Mouse (Mus musculus): Measurements from ENCODE around the gene Abl1.
A peak's percentile ranks its signal among the peaks of the same experiment; 100 is the strongest.

Gene Abl1

DNA sequence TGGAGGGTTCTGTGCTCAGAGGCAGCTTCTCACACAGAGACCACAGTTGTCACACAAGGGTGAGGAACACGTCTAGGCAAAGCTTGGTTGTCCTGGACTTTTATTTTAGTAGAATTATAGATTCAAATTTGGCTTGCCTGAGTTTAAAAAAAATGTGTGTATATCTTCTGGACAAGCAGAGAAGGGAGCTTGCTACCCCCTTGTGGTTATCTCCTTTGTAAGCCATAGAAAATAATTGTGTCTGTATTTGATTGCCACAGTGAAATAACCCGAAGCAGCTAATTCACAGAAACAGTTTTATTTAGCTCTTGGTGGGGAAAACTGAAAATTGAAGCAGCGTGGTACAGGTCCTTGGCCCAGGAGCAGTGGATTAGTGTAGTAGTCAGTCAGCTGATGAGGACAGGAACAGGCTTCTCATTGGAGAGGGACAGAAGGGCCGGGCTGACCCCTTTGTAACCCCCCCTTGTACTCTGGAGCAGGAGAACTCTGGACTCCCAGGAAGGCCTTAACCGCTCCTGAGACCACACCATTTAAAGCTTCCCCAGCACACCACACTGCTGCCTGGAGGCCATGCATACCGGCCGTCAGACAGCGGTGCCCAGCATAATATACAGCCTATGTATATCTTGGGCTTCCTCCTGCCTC lies 94.9 kb downstream of the Abl1 start:
- DNase-seq (ENCODE audit: extremely low read depth, low read depth): no peak

DNA sequence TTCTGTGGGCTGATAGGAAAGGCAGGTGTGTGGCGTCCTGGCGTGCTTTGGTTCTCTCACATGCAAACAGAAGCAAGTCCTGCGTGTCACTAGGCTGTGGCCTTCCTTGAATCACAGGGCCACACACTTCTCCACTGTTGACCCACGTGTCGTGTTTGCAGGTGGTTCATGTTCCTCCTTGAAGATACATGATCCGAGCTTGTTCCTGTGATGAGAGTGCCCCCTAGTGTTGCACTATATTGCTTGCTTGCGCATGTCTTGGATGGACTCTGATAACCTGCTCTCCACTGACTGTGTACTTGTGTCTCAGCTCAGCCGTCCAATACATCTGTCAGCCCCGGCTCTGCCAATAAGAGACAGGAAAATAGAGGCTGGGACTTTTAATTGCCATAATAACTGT lies 96.9 kb downstream of the Abl1 start:
- DNase-seq (ENCODE audit: extremely low read depth, low read depth): peak; percentile 69

DNA sequence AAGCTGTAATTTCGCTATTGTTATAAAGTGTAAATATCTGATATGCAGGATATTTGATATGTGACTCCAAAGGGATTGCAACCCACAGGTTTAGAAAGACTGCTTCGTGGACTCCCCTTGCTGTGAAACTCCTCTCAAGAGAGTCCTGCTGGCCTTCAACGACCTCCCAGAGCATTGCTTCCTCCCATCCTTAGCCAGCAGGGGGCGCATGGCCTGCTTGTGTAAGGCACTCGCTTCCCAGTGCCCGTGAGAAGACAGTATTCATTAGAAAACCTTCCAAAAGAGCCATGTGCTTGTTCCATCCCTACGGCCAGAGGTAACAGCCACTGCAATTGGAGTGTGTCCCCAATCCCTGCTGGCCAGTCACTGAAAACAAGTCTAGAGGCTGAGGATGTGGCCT lies 98.9 kb downstream of the Abl1 start:
- no peak for DNase-seq (ENCODE audit: extremely low read depth, low read depth)

DNA sequence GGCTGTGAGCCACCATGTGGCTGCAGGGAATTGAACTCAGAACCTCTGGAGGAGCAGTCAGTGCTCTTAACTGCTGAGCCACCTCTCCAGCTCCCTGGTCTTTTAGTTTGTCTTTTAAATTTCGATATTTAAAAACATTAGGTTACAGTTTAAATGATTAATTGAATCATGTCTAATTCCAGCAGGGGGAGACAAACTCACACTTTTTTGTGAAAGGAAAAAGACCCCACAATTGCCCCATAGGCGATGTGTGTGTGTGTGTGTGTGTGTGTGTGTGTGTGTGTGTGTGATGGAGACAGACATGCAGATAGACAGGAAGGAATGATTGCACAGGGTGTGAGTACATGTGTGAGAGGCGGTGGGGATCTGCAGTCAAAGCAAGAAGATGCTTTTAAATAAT lies 100.1 kb downstream of the Abl1 start:
- DNase-seq (ENCODE audit: extremely low read depth, low read depth): no peak

DNA sequence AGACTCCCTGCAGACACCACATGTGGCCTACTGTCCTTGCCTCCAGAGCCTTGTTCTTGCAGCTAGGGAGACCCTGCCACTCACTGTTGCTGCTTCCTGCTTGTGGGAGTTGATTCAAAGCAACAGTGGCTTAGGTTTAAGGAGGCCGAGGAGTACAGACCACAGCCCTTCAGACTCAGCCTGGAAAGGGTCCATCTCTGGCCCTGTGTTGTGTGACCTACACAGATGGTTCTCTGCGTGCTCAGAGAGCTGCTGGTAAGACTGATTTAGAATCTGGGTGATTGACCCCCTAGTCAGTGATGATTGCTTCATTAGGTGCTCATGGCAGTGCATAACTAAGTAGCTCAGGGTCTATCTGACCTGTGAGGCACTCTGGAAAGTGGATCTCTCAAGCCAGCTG lies 101.0 kb downstream of the Abl1 start:
- no peak for DNase-seq (ENCODE audit: extremely low read depth, low read depth)

DNA sequence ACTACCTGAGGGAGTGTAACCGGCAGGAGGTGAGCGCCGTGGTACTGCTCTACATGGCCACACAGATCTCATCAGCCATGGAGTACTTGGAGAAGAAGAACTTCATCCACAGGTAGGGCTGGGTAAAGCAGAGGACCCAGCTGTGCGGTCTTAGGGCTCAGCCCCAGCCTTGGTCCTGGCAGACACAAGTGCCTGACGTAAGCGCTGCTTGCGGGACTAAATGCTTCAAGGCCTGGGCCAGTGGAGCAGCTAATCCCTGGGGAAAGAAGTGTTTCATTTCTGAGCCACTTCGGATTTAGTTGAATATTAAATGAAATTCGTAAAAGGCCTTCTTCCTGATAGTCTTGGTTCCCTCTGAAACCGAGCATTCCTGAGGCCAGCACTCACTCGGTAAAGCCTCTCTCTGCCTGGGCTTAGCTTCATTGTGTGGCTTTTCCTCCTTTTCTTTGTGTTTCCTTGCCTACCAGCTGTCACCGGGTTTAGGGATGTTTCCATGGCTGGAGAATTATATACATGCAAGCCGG lies 102.6 kb downstream of the Abl1 start:
- DNase-seq (ENCODE audit: extremely low read depth, low read depth): no peak

DNA sequence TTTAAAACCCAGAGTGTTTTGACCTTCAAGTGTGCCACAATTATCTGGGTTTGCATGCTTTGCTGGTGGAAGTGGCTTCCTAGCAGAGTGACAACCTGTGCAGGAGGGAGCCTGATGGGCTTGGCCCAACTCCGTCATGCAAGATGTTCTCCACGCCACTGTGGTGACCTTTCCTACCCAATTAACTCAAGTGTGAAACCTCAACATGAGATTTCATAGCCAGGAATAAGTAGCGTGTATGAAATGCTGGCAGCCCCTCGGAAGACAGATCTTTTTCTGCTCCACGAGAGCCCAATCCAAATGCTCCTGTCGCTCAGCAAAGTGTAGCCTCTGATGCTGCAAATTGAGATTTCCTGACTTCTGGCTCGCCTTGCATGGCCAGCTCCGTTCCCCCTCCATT lies 103.1 kb downstream of the Abl1 start:
- no peak for DNase-seq (ENCODE audit: extremely low read depth, low read depth)

DNA sequence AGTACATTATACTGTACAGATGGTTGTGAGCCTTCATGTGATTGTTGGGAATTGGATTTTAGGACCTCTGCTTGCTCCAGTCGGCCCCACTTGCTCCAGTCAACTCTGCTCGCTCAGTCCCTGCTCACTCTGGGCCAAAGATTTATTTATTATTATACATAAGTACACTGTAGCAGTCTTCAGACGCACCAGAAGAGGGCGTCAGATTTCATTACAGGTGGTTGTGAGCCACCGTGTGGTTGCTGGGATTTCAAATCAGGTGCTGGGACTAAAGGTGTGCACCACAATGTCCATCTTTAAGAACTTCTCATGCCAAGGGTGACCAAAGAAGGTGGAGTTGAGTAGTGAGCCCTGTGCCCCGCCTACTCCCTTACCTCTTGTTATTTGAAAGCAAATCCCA lies 104.4 kb downstream of the Abl1 start:
- no peak for DNase-seq (ENCODE audit: extremely low read depth, low read depth)

DNA sequence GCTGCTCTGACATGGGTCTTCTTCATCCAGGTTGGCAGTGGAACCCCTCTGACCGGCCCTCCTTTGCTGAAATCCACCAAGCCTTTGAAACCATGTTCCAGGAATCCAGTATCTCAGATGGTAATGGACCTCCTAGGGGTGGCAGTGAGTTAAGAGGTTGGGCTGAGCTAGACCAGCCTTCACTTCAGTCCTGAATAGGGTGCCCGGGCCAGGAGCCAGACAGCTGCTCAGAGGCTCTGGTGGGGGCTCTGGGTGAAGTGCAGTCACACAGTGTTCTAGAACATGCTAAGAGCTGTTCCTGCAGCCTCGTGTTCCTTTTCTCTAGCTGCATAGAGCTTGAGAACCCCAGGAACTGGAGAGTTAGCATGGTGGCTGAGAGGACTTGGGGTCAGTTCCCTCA lies 108.8 kb downstream of the Abl1 start:
- DNase-seq (ENCODE audit: extremely low read depth, low read depth): no peak

DNA sequence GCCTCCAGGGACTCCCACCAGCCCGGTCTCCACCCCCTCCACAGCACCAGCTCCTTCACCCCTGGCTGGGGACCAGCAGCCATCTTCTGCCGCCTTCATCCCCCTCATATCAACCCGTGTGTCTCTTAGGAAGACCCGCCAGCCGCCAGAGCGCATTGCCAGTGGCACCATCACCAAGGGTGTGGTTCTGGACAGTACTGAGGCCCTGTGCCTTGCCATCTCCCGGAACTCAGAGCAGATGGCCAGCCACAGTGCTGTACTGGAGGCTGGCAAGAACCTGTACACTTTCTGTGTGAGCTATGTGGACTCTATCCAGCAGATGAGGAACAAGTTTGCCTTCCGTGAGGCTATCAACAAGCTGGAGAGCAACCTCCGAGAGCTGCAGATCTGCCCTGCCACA lies 113.2 kb downstream of the Abl1 start:
- DNase-seq (ENCODE audit: extremely low read depth, low read depth): no peak

DNA sequence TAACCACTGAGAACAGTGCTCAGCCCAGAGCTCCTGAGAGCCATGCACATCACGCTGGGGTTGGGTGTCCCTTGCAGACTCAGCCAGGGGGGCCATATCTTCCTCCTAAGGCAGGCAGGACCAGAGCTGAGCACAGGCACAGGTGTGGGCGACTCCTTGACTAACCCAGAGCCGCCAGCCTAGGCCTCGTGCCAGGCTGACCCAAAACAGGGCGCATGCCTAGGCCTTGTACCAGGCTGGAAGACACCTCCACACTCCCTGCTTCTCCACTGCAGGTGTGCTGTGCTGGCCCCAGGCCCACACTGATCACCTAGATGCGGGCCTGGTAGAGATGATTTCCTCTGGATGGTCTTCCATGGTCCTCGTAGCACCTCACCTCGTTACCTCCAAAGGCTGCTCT lies 114.6 kb downstream of the Abl1 start:
- no peak for DNase-seq (ENCODE audit: extremely low read depth, low read depth)

DNA sequence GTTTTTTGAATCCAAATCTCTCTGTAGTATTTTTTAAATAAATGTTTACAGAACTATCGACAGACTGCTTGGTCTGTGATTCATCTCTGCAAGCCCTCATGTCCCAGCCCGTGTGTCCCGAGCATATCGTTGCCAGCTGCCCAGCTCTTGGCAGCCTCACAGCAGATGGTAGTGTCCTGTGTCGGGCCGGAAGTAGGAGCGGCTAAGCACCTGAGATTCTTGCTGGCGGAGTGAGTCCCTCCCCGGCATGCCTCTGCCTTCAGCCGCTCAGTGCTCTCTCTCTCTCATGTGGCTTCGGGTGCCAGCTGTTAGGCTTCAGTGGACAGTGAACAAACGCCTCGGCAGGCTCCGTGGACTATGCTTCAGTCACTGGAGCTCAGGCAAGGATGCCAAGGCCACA lies 115.3 kb downstream of the Abl1 start:
- no peak for DNase-seq (ENCODE audit: extremely low read depth, low read depth)

DNA sequence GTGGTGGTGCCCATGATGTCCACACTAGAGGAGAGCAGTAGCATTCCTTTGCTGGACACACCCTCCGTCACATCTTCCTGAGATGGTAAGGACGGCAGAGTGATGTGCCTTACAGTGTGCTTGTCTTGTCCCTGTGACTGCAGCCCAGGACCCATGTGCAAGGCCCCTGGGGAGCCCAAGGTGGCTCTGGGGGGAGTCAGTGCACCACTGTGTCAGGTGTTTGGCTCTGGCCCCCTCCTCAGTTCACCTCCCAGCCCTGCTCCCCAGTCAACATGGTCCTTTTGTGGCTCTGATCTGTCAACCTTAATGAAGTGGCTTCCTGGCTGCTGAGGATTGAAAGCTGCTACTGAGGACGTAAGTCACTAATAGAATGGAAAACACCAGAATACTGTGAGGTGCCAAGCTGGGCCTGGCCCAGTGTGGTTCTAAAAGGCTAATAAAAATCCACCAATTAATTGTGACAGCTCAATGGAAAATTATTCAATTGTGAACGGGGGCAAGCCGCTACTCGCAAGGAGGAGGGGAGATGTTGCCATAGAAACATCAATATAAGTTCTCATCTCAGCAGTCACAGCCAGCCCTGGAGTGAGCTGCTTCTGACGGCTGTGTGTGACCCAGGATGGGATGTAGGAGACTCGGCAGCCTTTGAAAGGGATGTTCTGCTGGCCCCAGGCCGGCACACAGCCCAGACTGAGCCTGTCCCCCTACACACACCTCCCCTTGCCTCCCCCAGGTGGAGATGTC lies 118.6 kb downstream of the Abl1 start:
- DNase-seq (ENCODE audit: extremely low read depth, low read depth): no peak

DNA sequence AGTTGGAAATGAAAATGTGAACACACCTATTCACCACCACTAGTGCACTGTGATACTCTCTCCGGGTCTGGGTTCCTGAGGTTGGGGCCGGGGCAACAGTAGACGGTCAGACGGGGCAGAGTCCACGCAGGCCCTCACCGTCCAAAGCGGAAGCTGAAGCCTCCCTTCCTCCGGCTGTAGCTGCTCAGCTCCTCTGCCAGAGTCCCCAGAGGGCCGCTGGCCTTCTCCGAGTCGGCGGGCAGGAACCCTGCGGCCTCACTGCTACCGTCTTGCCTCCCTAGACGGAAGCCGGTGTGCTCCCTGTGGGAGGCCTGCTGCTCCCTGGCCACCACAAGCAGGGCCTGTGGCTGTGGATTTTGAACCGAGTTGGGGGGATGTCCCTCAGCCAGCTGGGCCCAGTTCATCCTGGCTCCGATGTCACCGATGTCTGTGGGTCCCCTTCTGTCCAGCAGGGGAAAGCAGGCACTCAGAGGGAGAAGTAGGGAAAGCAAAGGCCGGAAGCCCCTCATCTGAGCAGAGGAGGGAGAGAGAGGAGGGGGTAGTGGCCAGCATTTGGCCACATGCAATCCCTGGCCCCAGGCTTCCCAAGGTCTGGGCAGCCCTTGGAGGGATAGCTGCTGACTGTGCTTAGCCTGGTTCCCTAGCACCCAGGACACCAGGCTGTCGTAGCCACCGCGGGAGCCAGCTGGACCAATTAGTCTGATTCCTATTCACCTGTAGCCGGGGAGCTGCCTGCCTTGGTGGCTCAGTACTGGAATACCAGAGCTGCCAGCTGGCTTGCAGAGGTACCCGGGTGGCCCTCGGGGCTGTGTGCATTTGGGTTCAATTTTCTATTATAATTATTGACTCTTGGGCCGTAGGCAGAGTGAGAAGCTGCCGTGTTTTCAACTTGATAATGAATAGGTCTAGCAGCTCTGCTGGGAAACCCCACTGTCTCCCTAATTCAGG lies 120.5 kb downstream of the Abl1 start:
- DNase-seq (ENCODE audit: extremely low read depth, low read depth): no peak

DNA sequence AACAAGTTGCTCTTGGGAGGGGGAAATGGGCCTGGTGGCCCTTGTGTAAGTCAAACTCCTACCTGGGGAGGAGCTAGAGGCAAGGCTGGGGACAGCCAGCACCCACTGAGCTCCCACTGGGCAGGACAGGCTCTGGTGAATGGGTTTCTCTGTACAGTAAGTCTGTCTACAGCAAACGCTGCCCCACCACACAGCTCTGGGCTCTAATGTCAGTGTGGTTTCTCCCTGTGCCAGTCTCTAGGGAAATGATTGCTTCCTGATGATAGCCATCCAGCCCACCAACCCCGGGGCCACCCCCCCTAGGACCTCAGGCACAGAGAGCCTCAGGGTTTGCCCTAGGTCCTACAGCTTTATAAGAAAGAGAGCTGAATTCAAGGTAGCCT lies 121.2 kb downstream of the Abl1 start:
- DNase-seq (ENCODE audit: extremely low read depth, low read depth): no peak

DNA sequence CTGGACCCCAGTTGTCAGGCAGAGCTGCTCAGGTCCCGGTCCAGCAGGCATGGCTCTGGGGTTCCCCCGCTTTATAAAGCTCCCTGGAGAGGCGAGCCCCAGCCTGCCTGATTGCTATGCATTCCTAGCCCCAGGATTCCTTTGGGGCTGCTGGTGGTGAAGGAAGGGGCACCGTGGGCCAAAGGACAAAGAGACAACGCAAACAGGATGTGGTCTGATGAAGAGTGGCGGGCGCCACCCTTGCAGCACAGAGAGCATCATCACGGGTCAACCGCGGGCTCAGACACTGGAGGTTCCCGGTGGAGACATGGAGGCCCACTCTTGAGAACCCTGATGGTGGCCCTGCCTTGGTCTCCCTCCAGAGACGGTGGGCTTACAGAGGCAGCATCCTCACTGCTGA lies 122.3 kb downstream of the Abl1 start, which contains the start of gene Qrfp:
Gene Qrfp (minus strand): TSS at position 137 of the 400 bp plus-strand sequence.
- DNase-seq (ENCODE audit: extremely low read depth, low read depth): no peak

DNA sequence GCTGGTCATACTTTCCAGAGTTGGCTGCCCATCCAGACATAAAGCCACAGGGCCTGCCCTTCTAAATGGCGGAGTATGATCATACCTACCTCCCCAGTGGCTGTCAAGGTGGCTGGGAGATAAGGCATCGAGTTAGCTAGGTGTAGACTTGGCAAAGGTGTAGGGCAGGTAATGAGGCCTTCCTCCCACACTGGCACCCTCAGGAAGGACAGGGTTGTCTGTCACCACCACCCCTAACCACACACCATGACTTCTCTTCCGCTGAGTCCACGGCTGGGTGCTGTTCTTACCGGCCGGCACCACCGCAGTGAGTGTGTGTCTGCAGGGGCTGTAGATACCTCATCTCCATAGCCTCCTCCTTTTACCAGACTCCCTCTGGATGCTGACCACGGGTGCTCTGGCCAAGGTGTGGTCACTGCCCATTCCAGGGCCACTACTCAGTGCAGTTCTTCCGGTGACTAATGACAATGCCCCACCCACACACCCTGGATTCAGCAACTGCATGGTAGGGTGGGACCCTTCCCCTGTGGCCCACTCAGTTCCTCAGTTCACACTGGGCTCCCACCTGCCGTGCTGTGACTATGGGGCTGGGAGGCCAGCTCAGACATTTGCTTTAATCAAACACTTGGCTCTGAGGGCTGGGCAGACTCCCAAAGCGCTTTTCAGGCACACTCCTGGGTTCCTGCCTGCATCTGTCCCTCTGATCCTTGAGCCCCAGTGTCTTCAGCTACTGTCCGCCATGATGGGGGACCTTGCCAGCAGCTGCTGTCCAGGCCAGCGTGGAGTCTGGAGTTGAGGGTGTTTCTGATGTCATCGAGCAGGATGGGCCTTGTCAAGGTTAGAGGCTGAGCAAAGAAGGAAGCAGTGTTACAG lies 123.1 kb downstream of the Abl1 start:
- DNase-seq (ENCODE audit: extremely low read depth, low read depth): no peak

DNA sequence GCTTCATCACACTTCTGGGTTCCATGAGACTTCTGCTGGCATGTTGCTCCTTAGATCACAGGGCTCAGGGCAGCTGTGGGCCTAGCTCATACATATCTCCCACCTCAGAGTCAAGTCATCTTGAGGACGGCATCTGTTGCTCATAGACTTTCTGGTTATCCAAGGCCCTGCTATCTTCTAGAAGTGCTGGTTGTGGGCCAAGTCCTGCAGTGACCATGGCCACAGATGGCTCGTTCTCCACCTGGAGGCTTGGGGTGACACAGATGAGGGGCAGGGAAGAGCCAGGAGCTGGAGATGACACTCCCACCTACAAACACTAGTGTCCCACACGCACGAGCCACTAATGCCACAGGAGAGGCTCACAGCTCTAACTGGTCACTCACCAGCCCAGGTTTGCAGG lies 125.5 kb downstream of the Abl1 start:
- no peak for DNase-seq (ENCODE audit: extremely low read depth, low read depth)

DNA sequence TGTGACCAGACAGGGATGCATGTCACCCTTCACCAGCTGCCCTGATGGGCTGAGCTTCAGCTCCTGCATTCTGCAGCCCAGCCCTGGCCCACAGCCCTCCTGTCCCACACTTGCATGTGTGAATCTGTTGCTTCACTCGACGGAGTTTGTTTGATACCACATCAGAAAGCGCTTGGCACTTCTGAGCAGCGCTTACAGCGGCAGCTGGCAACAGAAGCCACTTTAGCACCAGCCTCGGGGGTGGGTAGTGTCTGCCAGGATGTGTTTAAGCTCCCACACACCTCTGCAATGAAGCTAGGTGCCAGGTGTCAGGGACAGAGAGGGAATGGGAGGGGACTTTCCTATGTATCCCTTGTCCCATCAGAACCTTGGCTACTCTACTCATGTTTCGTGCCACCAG lies 126.5 kb downstream of the Abl1 start:
- DNase-seq (ENCODE audit: extremely low read depth, low read depth): no peak

DNA sequence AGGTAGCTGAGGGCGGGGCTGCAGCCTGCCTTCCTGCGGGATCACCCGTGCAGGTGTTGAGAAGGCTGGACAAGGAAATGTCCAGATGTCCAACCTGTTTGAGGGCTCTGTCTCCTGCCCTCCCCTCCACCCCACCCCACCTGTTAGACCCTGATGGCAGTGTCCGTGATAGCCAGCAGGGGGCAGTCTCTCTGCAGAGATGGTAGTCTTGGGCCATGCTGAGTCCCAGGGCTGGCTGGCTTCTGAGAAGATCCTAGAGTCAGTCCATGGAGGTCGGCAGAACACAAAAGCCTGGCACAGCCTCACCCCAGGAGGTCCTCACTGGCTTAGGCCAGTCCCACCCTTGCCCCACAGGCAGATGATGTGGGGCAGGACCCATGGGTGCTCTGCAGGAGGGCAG lies 127.2 kb downstream of the Abl1 start:
- peak; percentile 18 for DNase-seq (ENCODE audit: extremely low read depth, low read depth)
